10 mouse cellular contexts compared by ENCODE assay signal in genomic region chr7:100190778-100191177, GRCm38 (mm10). TPM values are rescaled to one million over a fixed set of nuclear protein-coding genes. Genes with fewer than 3 reads are reported as not detected.
DNase-seq lines count a peak whose midpoint lies in the region; TF ChIP-seq lines count a peak whose summit lies in the region.
"Had no signal": no experiment of that assay in that cellular context is flagged by ENCODE, and none has a peak within 500 bp of the region (broad histone marks: within the 10 kb centered on the region; RNA-seq: fewer than 3 reads in every experiment).

No protein-coding gene starts in this region.

- no peak for TF ChIP-seq POLR2A in bone marrow macrophage, adult 2 months (IDR thresholded peaks at IDR 0.05; ENCODE audit: borderline replicate concordance, low read depth, low read length)
- TF ChIP-seq POLR2A in embryonic fibroblast, embryonic 13.5 days (IDR thresholded peaks at IDR 0.05; ENCODE audit: low read depth, low read length): no peak
- no peak for TF ChIP-seq POLR2A in liver, adult 2 months (IDR thresholded peaks at IDR 0.05; ENCODE audit: extremely low read depth, insufficient read depth, low read length)

- H3K4me1 ChIP-seq in bone marrow macrophage, adult 2 months (ENCODE audit: control insufficient read depth, insufficient read depth, low read length): peaks cover 6% of the 10 kb centered on the region
- H3K4me1 ChIP-seq in embryonic fibroblast, embryonic 13.5 days (ENCODE audit: control insufficient read depth, insufficient read depth, low read length): no peaks in the 10 kb centered on the region
- no peaks in the 10 kb centered on the region for H3K4me1 ChIP-seq in liver, adult 2 months (ENCODE audit: control insufficient read depth, insufficient read depth, low read length)
- H3K4me1 ChIP-seq: heart, embryonic 13.5 days; stomach, embryonic 15.5 days had no signal

- H3K27ac ChIP-seq in bone marrow macrophage, adult 2 months (ENCODE audit: insufficient read depth, low read depth, low read length): no peak overlapping the region
- H3K27ac ChIP-seq in embryonic fibroblast, embryonic 13.5 days (ENCODE audit: insufficient read depth, low read length): no peak overlapping the region
- no peak overlapping the region for H3K27ac ChIP-seq in liver, adult 2 months (replicated peaks; ENCODE audit: insufficient read depth, low read depth, low read length)
- H3K27ac ChIP-seq: heart, embryonic 13.5 days; stomach, embryonic 15.5 days had no signal

- H3K36me3 ChIP-seq in liver, adult 2 months (ENCODE audit: control insufficient read depth, insufficient read depth, low read length): no peaks in the 10 kb centered on the region
- H3K36me3 ChIP-seq: heart, embryonic 13.5 days; stomach, embryonic 15.5 days had no signal

- DNase-seq in urinary bladder, postnatal 14 days (ENCODE audit: low spot score): peak; percentile 76
- no peak for DNase-seq in urinary bladder, adult 2 months (ENCODE audit: low spot score)
- peak; percentile 75 for DNase-seq in induced T-regulatory cell, adult 2 months (ENCODE audit: low read depth)
- DNase-seq in liver, adult 2 months (ENCODE audit: extremely low read depth, low read depth, low spot score): peak; percentile 38
- peak; percentile 30 to 62 for DNase-seq in natural killer cell, adult 2 months (ENCODE audit: low spot score in 2 of 2)
- DNase-seq in thymus, postnatal 4 days: peak; percentile 86

- no peaks in the 10 kb centered on the region for H3K79me2 ChIP-seq in liver, adult 2 months (ENCODE audit: control insufficient read depth, insufficient read depth, low read length)

- 3% methylated on average over 4 of the region's 4 CpGs for WGBS in liver, adult 2 months

- no peaks in the 10 kb centered on the region for H3K27me3 ChIP-seq in liver, adult 2 months (ENCODE audit: control insufficient read depth, insufficient read depth, low read length)
- H3K27me3 ChIP-seq: stomach, embryonic 15.5 days had no signal

- peak; percentile 78 for TF ChIP-seq CTCF in bone marrow macrophage, adult 2 months (IDR thresholded peaks at IDR 0.05; ENCODE audit: low read depth, low read length)
- peak; percentile 46; the same call in 1 of the 2 replicates for TF ChIP-seq CTCF in embryonic fibroblast, embryonic 13.5 days (IDR thresholded peaks at IDR 0.05; ENCODE audit: borderline replicate concordance, insufficient read depth, low read length)
- peak; percentile 70 for TF ChIP-seq CTCF in liver, adult 2 months (IDR thresholded peaks at IDR 0.05; ENCODE audit: low read depth, low read length)

- no peak overlapping the region for H3K9ac ChIP-seq in liver, adult 2 months (ENCODE audit: low read depth, low read length)
- H3K9ac ChIP-seq: heart, embryonic 13.5 days; stomach, embryonic 15.5 days had no signal

- no peak overlapping the region for H3K4me3 ChIP-seq in bone marrow macrophage, adult 2 months (ENCODE audit: insufficient read depth, low read length)
- H3K4me3 ChIP-seq in embryonic fibroblast, embryonic 13.5 days (ENCODE audit: insufficient read depth, low read length): no peak overlapping the region
- no peak overlapping the region for H3K4me3 ChIP-seq in liver, adult 2 months (ENCODE audit: insufficient read depth, low read depth, low read length)
- H3K4me3 ChIP-seq: heart, embryonic 13.5 days; stomach, embryonic 15.5 days had no signal

RNA-seq across cellular contexts. Expression of gene Kcne3, which starts 14.5 kb away (rescaled TPM):
- 2.4 and 2.7 TPM in 2 replicates for polyA plus RNA-seq in urinary bladder, adult 2 months (2012; rRNA removed)
- 1.7 and 5.0 TPM in 2 replicates for polyA plus RNA-seq in bone marrow macrophage, adult 2 months (2012; ENCODE audit: insufficient read depth, insufficient read length, missing spikeins)
- not detected in 2 replicates for polyA plus RNA-seq in embryonic fibroblast, embryonic 13.5 days (2011; ENCODE audit: insufficient read length, low read depth, missing spikeins)
- 1.8 and 4.5 TPM in 2 replicates for total RNA-seq in liver, adult 2 months (2014; rRNA removed)
- polyA plus RNA-seq in liver, adult 2 months (2012; rRNA removed): 0.78 and 1.6 TPM in 2 replicates

RNA-seq across cellular contexts. Expression of gene Lipt2, which starts 31.7 kb away (rescaled TPM):
- 5.2 and 6.8 TPM in 2 replicates for polyA plus RNA-seq in urinary bladder, adult 2 months (2012; rRNA removed)
- 2.4 and 4.2 TPM in 2 replicates for polyA plus RNA-seq in bone marrow macrophage, adult 2 months (2012; ENCODE audit: insufficient read depth, insufficient read length, missing spikeins)
- polyA plus RNA-seq in embryonic fibroblast, embryonic 13.5 days (2011; ENCODE audit: insufficient read length, low read depth, missing spikeins): 4.2 and 4.7 TPM in 2 replicates
- 3.8 and 5.8 TPM in 2 replicates for total RNA-seq in liver, adult 2 months (2014; rRNA removed)
- 4.5 and 5.2 TPM in 2 replicates for polyA plus RNA-seq in liver, adult 2 months (2012; rRNA removed)

RNA-seq across cellular contexts. Expression of gene Pgm2l1, which starts 36.4 kb away (rescaled TPM):
- polyA plus RNA-seq in urinary bladder, adult 2 months (2012; rRNA removed): 4.9 and 5.2 TPM in 2 replicates
- polyA plus RNA-seq in bone marrow macrophage, adult 2 months (2012; ENCODE audit: insufficient read depth, insufficient read length, missing spikeins): 14.1 and 14.4 TPM in 2 replicates
- polyA plus RNA-seq in embryonic fibroblast, embryonic 13.5 days (2011; ENCODE audit: insufficient read length, low read depth, missing spikeins): 8.4 and 8.6 TPM in 2 replicates
- 3.5 and 3.6 TPM in 2 replicates for total RNA-seq in liver, adult 2 months (2014; rRNA removed)
- polyA plus RNA-seq in liver, adult 2 months (2012; rRNA removed): 0.59 and 0.65 TPM in 2 replicates
